Mouse (Mus musculus): ENCODE data around the gene Kcnk10. TPM values are rescaled to one million over a fixed set of nuclear protein-coding genes. Genes with fewer than 3 reads are reported as not detected.

The Kcnk10 gene
- total and polyA plus RNA-seq, 3 experiments = 0.16 TPM; not detected in 2

DNA sequence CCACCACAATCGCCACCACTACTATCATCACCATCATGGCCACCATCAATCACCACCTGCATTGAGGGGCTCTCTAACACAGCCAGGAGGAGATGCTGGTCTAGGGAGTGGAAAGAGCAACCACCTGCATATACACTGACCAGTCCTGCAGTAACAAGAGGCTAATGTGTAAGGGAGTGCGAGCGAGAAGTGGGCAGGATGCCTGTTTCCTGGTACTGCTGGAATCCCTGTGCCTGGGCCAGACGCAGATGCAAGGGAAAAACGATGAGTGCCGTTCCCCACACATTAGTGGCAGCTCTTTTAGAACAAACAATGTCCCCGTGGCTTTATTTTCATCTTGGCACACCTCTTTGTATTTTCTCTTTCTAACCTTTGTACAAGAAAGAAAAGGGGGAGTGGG is 125.5 kb downstream of the Kcnk10 start:
- ATAC-seq (ENCODE audit: extremely low read depth, insufficient number of reproducible peaks, low FRiP score, poor library complexity, severe bottlenecking) (no peak), DNase-seq (ENCODE audit: low spot score) (no peak)
- Histone ChIP-seq H3K9me3 (replicated peaks) (peaks cover 27% of the 10 kb centered on the region), H3K4me1 (ENCODE audit: insufficient read depth, low read depth, low read length) (no peaks in the 10 kb centered on the region), H3K36me3 (replicated peaks) (no peaks in the 10 kb centered on the region), H3K4me3 (ENCODE audit: low read depth, low read length) (peak overlapping the region; percentile 0; the same call in 1 of the 2 replicates), H3K27me3 (ENCODE audit: insufficient read depth, low read length) (no peaks in the 10 kb centered on the region)
- TF ChIP-seq GATA2 (IDR thresholded peaks at IDR 0.05; ENCODE audit: borderline replicate concordance, low read depth, low read length) (no peak), CTCF (IDR thresholded peaks at IDR 0.05; ENCODE audit: low read depth, low read length) (no peak), GATA1 (IDR thresholded peaks at IDR 0.05; ENCODE audit: borderline replicate concordance, low read length) (no peak), POLR2AphosphoS5 (IDR thresholded peaks at IDR 0.05; ENCODE audit: insufficient replicate concordance, low read depth, low read length) (no peak), TAL1 (conservative IDR thresholded peaks at IDR 0.05; ENCODE audit: low read depth, low read length) (no peak)

DNA sequence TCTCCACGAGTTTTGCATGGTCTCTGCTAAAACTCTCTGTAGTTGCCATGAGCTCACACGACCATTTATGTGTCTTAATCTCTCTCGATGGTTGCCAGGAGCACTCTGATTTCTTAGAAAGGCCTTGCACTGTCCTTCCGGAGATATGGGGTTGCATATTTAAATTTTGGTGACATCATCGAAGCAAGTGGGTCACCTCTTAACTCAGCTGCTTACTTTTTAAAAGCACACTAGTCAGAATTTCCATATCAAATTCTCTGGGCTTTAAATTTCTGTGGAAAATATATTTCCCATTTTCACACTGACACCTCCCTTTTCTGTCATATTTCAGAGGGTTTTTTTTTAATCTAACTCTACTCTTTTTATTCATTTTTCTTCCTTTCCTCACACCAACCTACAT is 132.5 kb downstream of the Kcnk10 start:
- TF ChIP-seq POLR2AphosphoS5 (IDR thresholded peaks at IDR 0.05; ENCODE audit: insufficient replicate concordance, low read depth, low read length) (no peak), GATA1 (IDR thresholded peaks at IDR 0.05; ENCODE audit: borderline replicate concordance, low read length) (no peak), GATA2 (IDR thresholded peaks at IDR 0.05; ENCODE audit: borderline replicate concordance, low read depth, low read length) (no peak), CTCF (IDR thresholded peaks at IDR 0.05; ENCODE audit: low read depth, low read length) (no peak), TAL1 (conservative IDR thresholded peaks at IDR 0.05; ENCODE audit: low read depth, low read length) (no peak)
- ATAC-seq (ENCODE audit: extremely low read depth, insufficient number of reproducible peaks, low FRiP score, poor library complexity, severe bottlenecking) = no peak
- Histone ChIP-seq H3K4me3 (ENCODE audit: low read depth, low read length) (no peak overlapping the region), H3K36me3 (replicated peaks) (no peaks in the 10 kb centered on the region), H3K9me3 (replicated peaks) (peaks cover 16% of the 10 kb centered on the region), H3K4me1 (ENCODE audit: insufficient read depth, low read depth, low read length) (no peaks in the 10 kb centered on the region), H3K27me3 (ENCODE audit: insufficient read depth, low read length) (no peaks in the 10 kb centered on the region)
- DNase-seq (ENCODE audit: low spot score) = no peak

DNA sequence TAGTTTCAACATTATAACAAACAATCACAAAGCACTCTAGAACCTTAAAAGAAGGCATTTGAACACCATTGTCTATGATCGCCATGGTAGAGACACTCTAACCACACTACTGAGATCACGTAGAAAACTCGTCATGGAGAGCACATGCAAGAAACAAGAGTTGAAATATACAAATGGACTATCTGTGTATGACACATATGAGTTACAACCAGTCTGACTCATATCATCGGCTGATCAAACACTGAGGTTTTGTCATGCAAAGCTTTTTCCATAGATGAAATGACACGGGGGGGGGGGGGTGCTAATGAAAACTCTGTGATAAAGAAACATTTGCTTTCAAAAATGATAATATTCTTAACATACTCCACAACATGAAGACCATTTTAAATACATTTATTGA is 133.2 kb downstream of the Kcnk10 start:
- TF ChIP-seq TAL1 (conservative IDR thresholded peaks at IDR 0.05; ENCODE audit: low read depth, low read length) (no peak), GATA2 (IDR thresholded peaks at IDR 0.05; ENCODE audit: borderline replicate concordance, low read depth, low read length) (no peak), CTCF (IDR thresholded peaks at IDR 0.05; ENCODE audit: low read depth, low read length) (no peak), POLR2AphosphoS5 (IDR thresholded peaks at IDR 0.05; ENCODE audit: insufficient replicate concordance, low read depth, low read length) (no peak), GATA1 (IDR thresholded peaks at IDR 0.05; ENCODE audit: borderline replicate concordance, low read length) (no peak)
- H3K27me3 ChIP-seq (ENCODE audit: insufficient read depth, low read length) = no peaks in the 10 kb centered on the region
- no peaks in the 10 kb centered on the region for H3K4me1 ChIP-seq (ENCODE audit: insufficient read depth, low read depth, low read length)
- peaks cover 15% of the 10 kb centered on the region for H3K9me3 ChIP-seq (replicated peaks)
- no peaks in the 10 kb centered on the region for H3K36me3 ChIP-seq (replicated peaks)
- no peak overlapping the region for H3K4me3 ChIP-seq (ENCODE audit: low read depth, low read length)
- no peak for ATAC-seq (ENCODE audit: extremely low read depth, insufficient number of reproducible peaks, low FRiP score, poor library complexity, severe bottlenecking)
- no peak for DNase-seq (ENCODE audit: low spot score)

GRCm38 (mm10) chr12:98443754-98444153 is 134.4 kb downstream of the Kcnk10 start:
- no peaks in the 10 kb centered on the region for H3K27me3 ChIP-seq (ENCODE audit: insufficient read depth, low read length)
- H3K4me1 ChIP-seq (ENCODE audit: insufficient read depth, low read depth, low read length) = no peaks in the 10 kb centered on the region
- no peak for TF ChIP-seq GATA2 (IDR thresholded peaks at IDR 0.05; ENCODE audit: borderline replicate concordance, low read depth, low read length)
- DNase-seq (ENCODE audit: low spot score) = no peak
- peaks cover 14% of the 10 kb centered on the region for H3K9me3 ChIP-seq (replicated peaks)
- H3K36me3 ChIP-seq (replicated peaks) = no peaks in the 10 kb centered on the region
- no peak overlapping the region for H3K4me3 ChIP-seq (ENCODE audit: low read depth, low read length)
- ATAC-seq (ENCODE audit: extremely low read depth, insufficient number of reproducible peaks, low FRiP score, poor library complexity, severe bottlenecking) = no peak

DNA sequence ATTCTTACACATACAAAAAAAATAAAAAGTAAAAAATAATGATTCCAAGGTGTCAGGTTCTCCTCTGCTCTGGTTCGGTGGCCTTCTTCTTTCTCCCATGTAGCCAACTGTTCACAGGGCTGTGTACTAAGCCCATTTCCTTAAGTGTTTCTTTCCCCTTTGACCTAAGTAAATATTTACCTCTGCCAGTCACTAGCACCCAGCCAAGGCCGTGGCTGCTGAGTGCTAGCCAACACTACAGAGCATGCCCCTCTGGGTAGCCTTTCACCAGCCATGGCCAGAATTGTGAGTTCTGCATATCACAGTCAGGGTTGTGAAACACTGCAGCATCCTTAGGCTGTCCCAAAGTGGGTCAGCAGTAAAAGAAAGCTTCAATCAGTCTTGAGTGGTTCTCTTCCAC is 140.0 kb downstream of the Kcnk10 start:
- Histone ChIP-seq H3K4me3 (ENCODE audit: low read depth, low read length) (no peak overlapping the region), H3K4me1 (ENCODE audit: insufficient read depth, low read depth, low read length) (no peaks in the 10 kb centered on the region), H3K9me3 (replicated peaks) (peaks cover 19% of the 10 kb centered on the region), H3K36me3 (replicated peaks) (no peaks in the 10 kb centered on the region), H3K27me3 (ENCODE audit: insufficient read depth, low read length) (no peaks in the 10 kb centered on the region)
- no peak for DNase-seq (ENCODE audit: low spot score)
- no peak for TF ChIP-seq POLR2AphosphoS5 (IDR thresholded peaks at IDR 0.05; ENCODE audit: insufficient replicate concordance, low read depth, low read length)
- no peak for TF ChIP-seq TAL1 (conservative IDR thresholded peaks at IDR 0.05; ENCODE audit: low read depth, low read length)
- no peak for TF ChIP-seq GATA1 (IDR thresholded peaks at IDR 0.05; ENCODE audit: borderline replicate concordance, low read length)
- no peak for ATAC-seq (ENCODE audit: extremely low read depth, insufficient number of reproducible peaks, low FRiP score, poor library complexity, severe bottlenecking)

DNA sequence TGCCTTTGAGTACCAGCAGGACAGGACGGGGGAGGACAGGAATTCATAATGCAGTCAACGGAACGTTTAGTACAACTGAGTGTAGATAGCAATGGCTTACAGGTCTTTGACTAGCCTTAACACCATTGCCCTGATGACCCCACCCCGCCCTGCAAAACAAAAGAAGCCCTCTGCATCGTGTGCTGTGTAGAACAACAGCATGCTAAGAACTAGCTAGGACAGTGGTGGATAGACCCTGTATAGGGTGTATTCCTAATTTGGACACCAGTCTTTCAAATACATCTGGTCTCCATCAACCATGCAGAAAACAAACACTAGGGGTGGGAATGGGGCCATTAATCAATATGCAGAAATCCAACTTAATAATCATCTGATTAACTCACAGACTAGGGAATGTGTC is 147.4 kb downstream of the Kcnk10 start:
- no peaks in the 10 kb centered on the region for H3K4me1 ChIP-seq (ENCODE audit: insufficient read depth, low read depth, low read length)
- no peak for DNase-seq (ENCODE audit: low spot score)
- no peak for TF ChIP-seq POLR2AphosphoS5 (IDR thresholded peaks at IDR 0.05; ENCODE audit: insufficient replicate concordance, low read depth, low read length)
- TF ChIP-seq CTCF (IDR thresholded peaks at IDR 0.05; ENCODE audit: low read depth, low read length) = no peak
- TF ChIP-seq GATA1 (IDR thresholded peaks at IDR 0.05; ENCODE audit: borderline replicate concordance, low read length) = no peak
- no peak for TF ChIP-seq GATA2 (IDR thresholded peaks at IDR 0.05; ENCODE audit: borderline replicate concordance, low read depth, low read length)
- TF ChIP-seq TAL1 (conservative IDR thresholded peaks at IDR 0.05; ENCODE audit: low read depth, low read length) = no peak
- H3K27me3 ChIP-seq (ENCODE audit: insufficient read depth, low read length) = no peaks in the 10 kb centered on the region
- peaks cover 26% of the 10 kb centered on the region for H3K9me3 ChIP-seq (replicated peaks)
- H3K36me3 ChIP-seq (replicated peaks) = no peaks in the 10 kb centered on the region
- ATAC-seq (ENCODE audit: extremely low read depth, insufficient number of reproducible peaks, low FRiP score, poor library complexity, severe bottlenecking) = no peak
- no peak overlapping the region for H3K4me3 ChIP-seq (ENCODE audit: low read depth, low read length)

GRCm38 (mm10) chr12:98421340-98421739 is 156.8 kb downstream of the Kcnk10 start:
- no peaks in the 10 kb centered on the region for H3K27me3 ChIP-seq (ENCODE audit: insufficient read depth, low read length)
- H3K9me3 ChIP-seq (replicated peaks) = peaks cover 4% of the 10 kb centered on the region; the same call in 1 of the 2 replicates
- H3K4me1 ChIP-seq (ENCODE audit: insufficient read depth, low read depth, low read length) = no peaks in the 10 kb centered on the region
- no peak for ATAC-seq (ENCODE audit: extremely low read depth, insufficient number of reproducible peaks, low FRiP score, poor library complexity, severe bottlenecking)
- no peaks in the 10 kb centered on the region for H3K36me3 ChIP-seq (replicated peaks)
- no peak for DNase-seq (ENCODE audit: low spot score)
- no peak overlapping the region for H3K4me3 ChIP-seq (ENCODE audit: low read depth, low read length)
- TF ChIP-seq GATA1 (IDR thresholded peaks at IDR 0.05; ENCODE audit: borderline replicate concordance, low read length) (no peak), CTCF (IDR thresholded peaks at IDR 0.05; ENCODE audit: low read depth, low read length) (no peak), TAL1 (conservative IDR thresholded peaks at IDR 0.05; ENCODE audit: low read depth, low read length) (no peak), GATA2 (IDR thresholded peaks at IDR 0.05; ENCODE audit: borderline replicate concordance, low read depth, low read length) (no peak), POLR2AphosphoS5 (IDR thresholded peaks at IDR 0.05; ENCODE audit: insufficient replicate concordance, low read depth, low read length) (no peak)

Measured in G1E (cell line).